Mouse (Mus musculus) MEL (cell line): ENCODE measurements around the gene Adh1.

ENCODE experiments used
- CTCF ChIP-seq, 3 experiments: IDR thresholded peaks in 2 of 3; conservative IDR thresholded peaks in 1 of 3; 2 replicates each; pipeline ENCODE4 v1.5.1; 2011 to 2012; ENCODE audit warnings: low read length in 3 of 3, low read depth in 2 of 3, mild to moderate bottlenecking in 2 of 3, improper control_type of control experiment in 1 of 3, inconsistent platforms in 1 of 3, mixed read lengths in 1 of 3, moderate library complexity in 1 of 3; ENCODE audit not compliant: control insufficient read depth in 1 of 3, insufficient read depth in 1 of 3, poor library complexity in 1 of 3, severe bottlenecking in 1 of 3
- E2F4 ChIP-seq: IDR thresholded peaks from 2 replicates; pipeline ENCODE4 v1.6.1; 2011; ENCODE audit warnings: low read depth, low read length, improper control_type of control experiment, borderline replicate concordance
- ETS1 ChIP-seq: IDR thresholded peaks from 2 replicates; pipeline ENCODE4 v1.6.1; 2012; ENCODE audit warnings: low read depth, mild to moderate bottlenecking, inconsistent platforms, low read length, improper control_type of control experiment, moderate library complexity
- GATA1 ChIP-seq: IDR thresholded peaks from 2 replicates; pipeline ENCODE4 v1.6.1; 2011; ENCODE audit warnings: low read depth, low read length, improper control_type of control experiment
- POLR2A ChIP-seq, 2 experiments: IDR thresholded peaks; 2 replicates each; pipeline ENCODE4 v1.6.1; 2011 to 2012; ENCODE audit warnings: low read length in 2 of 2, mild to moderate bottlenecking in 2 of 2, control low read depth in 1 of 2, improper control_type of control experiment in 1 of 2, low read depth in 1 of 2, moderate library complexity in 1 of 2; ENCODE audit not compliant: control insufficient read depth in 1 of 2, insufficient read depth in 1 of 2, poor library complexity in 1 of 2

DNA sequence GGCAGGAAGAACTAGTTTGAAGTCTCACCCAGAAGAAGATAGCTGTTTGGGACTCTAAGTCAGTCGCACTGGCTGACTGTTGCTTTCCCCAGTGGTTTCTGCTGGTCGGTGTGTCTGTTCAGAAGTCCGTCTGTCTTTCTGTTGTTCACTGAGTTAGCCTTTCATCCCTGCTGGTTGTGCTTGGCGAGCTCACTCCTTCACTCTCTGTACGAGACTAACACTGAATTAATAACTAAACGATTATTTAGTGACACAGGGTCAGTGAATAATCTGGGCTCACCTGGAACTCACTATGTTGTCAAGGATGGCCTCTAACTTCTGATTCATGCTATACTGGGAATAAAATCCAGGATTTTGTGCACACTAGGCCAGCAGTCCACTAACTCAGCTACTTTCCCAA lies 21.3 kb upstream of the Adh1 start:
- no peak for TF ChIP-seq CTCF (IDR thresholded peaks at IDR 0.05 in 2 of 3, conservative IDR thresholded peaks at IDR 0.05 in 1 of 3; ENCODE audit: control insufficient read depth in 1 of 3, insufficient read depth in 1 of 3, low read depth in 2 of 3, low read length in 3 of 3, poor library complexity in 1 of 3, severe bottlenecking in 1 of 3)
- TF ChIP-seq E2F4 = no peak
- TF ChIP-seq GATA1 = no peak
- no peak for TF ChIP-seq POLR2A (IDR thresholded peaks at IDR 0.05; ENCODE audit: control insufficient read depth in 1 of 2, insufficient read depth in 1 of 2, low read depth in 1 of 2, low read length in 2 of 2, poor library complexity in 1 of 2)
- TF ChIP-seq ETS1 = no peak
